Mouse (Mus musculus): ENCODE measurements around the gene Mageb16. TPM values are rescaled to one million over a fixed set of nuclear protein-coding genes. Genes with fewer than 3 reads are reported as not detected.

Mageb16 gene
- not detected for polyA plus RNA-seq (2017; shearing (Covaris generic))

DNA sequence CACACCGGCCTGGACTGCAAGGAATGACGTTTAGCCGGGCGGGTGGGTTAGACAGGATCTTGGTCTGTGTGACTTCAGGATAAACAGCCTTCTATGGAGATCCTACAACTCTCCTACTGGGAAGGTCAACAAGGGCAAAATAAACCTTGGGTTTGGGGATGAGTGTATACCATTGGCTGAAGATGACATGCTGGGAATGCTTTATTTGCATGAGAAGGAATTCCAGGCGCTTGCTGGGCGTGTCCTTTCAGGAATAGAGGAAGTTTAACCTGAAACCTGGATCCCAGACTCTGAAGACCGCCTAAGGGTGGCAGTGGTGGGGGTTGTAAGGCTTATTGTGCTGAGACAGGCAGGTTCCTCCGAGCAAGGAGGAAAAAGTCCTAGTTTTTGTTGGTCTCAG lies at the start of gene Mageb16:
Mageb16 (minus strand) TSS at position 25 of the 400 bp plus-strand sequence.
- ATAC-seq, result no peak

DNA sequence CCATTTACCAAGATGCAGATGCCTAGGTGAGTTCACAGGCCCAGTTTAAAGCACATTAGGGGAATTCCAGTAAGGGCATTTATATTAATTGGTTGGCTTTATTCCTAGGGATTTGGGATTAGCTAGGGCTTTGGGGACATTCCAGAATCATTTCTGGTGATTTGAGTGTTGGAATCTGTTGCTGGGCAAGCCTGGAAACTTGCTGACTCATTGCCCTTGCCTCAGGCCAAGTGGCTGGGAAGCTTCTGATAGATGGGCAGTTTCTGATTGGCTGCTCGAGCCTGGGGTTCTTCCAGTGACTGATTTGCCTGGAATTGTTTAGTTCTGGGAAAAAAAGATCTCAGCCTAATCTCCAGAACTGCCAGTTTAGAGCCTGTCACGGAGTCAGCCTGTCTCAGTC lies 20.1 kb downstream of the Mageb16 start:
- no peak for ATAC-seq

- no peak for ATAC-seq
Observed at GRCm38 (mm10) chrX:79635396-79635795, 35.8 kb downstream of the Mageb16 start.

DNA sequence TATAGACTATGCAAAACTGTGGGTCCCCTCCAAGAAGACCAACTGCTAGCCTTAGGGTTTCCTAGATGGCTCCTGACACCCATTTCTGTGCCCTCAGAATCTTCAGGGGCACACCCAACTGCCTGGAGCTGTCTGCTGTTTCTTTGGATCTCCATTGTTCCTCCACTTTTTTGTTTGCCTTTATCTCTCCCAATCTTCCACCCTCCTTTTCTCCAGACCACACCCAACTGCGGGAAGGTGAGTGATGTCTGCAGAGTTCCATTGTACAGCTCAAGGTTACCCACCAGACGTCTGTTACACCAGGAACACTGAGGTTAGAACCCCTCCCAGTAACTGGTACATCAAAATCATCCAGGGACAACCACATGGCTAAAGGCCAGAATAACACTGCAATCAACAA lies 64.8 kb downstream of the Mageb16 start:
- ATAC-seq, result no peak

Other genes starting within 250 kb of the Mageb16 start
- gene Gm7173, start 154.2 kb downstream of the Mageb16 start, polyA plus RNA-seq (2017; shearing (Covaris generic)), result not detected

All from CD4-positive, CD25-positive, alpha-beta regulatory T cell, adult 4 months (primary cell).